Mouse (Mus musculus) ES-E14 (cell line): Measurements from ENCODE around the gene Smbd1. TPM values are rescaled to one million over a fixed set of nuclear protein-coding genes. Genes with fewer than 3 reads are reported as not detected.

Source experiments
- DNase-seq: peaks from one replicate; pipeline ENCODE4 v3.0.0-alpha.2; 2013; ENCODE audit warnings: low read depth, low spot score
- H3K27ac ChIP-seq: 2 replicates; pipeline ENCODE4 v1.5.1; 2012; ENCODE audit warnings: low read depth, mild to moderate bottlenecking, low read length, moderate library complexity, mixed read lengths; ENCODE audit not compliant: poor library complexity, insufficient read depth, severe bottlenecking
- H3K36me3 ChIP-seq: 2 replicates; pipeline ENCODE4 v1.6.1; 2012; ENCODE audit warnings: mild to moderate bottlenecking, low read length, moderate library complexity, mixed read lengths; ENCODE audit not compliant: control insufficient read depth, poor library complexity, insufficient read depth, severe bottlenecking
- H3K4me1 ChIP-seq, 2 experiments: fragments of 150-350 bp in 1 of 2; sonication (generic) in 1 of 2; 2 replicates each; pipeline ENCODE4 v1.6.1; 2012; ENCODE audit warnings: low read length in 2 of 2, mild to moderate bottlenecking in 1 of 2, mixed read lengths in 1 of 2; ENCODE audit not compliant: control insufficient read depth in 2 of 2, insufficient read depth in 2 of 2, poor library complexity in 1 of 2
- H3K4me3 ChIP-seq, 2 experiments: fragments of 150-350 bp in 1 of 2; sonication (generic) in 1 of 2; 2 replicates each; pipeline ENCODE4 v1.5.1; 2012; ENCODE audit warnings: low read length in 2 of 2, low read depth in 1 of 2, mild to moderate bottlenecking in 1 of 2, mixed read lengths in 1 of 2; ENCODE audit not compliant: insufficient read depth in 1 of 2, poor library complexity in 1 of 2, severe bottlenecking in 1 of 2
- H3K9ac ChIP-seq: 2 replicates; pipeline ENCODE4 v1.6.1; 2012; ENCODE audit warnings: low read depth, mild to moderate bottlenecking, low read length, mixed read lengths; ENCODE audit not compliant: poor library complexity, insufficient read depth, severe bottlenecking
- H3K9me3 ChIP-seq: fragments of 150-350 bp; sonication (generic); 2 replicates; pipeline ENCODE4 v1.6.1; 2012; ENCODE audit warnings: low read depth, mild to moderate bottlenecking, low read length; ENCODE audit not compliant: control insufficient read depth, insufficient read depth
- CHD2 ChIP-seq: IDR thresholded peaks from 2 replicates; pipeline ENCODE4 v1.6.1; 2014; ENCODE audit warnings: mild to moderate bottlenecking, low read depth, low read length, inconsistent platforms
- HCFC1 ChIP-seq: IDR thresholded peaks from 2 replicates; pipeline ENCODE4 v1.6.1; 2012; ENCODE audit warnings: low read length, inconsistent platforms, borderline replicate concordance; ENCODE audit not compliant: insufficient read depth
- MAFK ChIP-seq: IDR thresholded peaks from 2 replicates; pipeline ENCODE4 v1.6.1; 2014; ENCODE audit warnings: mild to moderate bottlenecking, low read depth, low read length, inconsistent platforms; ENCODE audit not compliant: insufficient read depth
- ZC3H11A ChIP-seq: IDR thresholded peaks from 2 replicates; pipeline ENCODE4 v1.6.1; 2012; ENCODE audit warnings: low read depth, mild to moderate bottlenecking, inconsistent platforms, low read length, borderline replicate concordance
- ZNF384 ChIP-seq: IDR thresholded peaks from 2 replicates; pipeline ENCODE4 v1.6.1; 2012; ENCODE audit warnings: low read depth, low read length, inconsistent platforms
- in situ Hi-C, 2 experiments: fragments of 600-800 bp; cut with MboI; formaldehyde crosslinking; loops; one replicate each; pipeline ENCODE4 v1.15.1; 2025; ENCODE audit warnings: low sequenced_read_pairs in 2 of 2, inconsistent platforms in 1 of 2; ENCODE audit not compliant: unreplicated experiment in 2 of 2
- total RNA-seq: library from RNA; depleted of rRNA; stranded (reverse); fragments of 300-350 nt; gene quantifications from 2 replicates; pipeline ENCODE4 v1.2.3, GENCODE M21; 2012

Gene Smbd1
- total RNA-seq, 1 experiment = 0.58 TPM

- DNase-seq = no peak
- in situ Hi-C loops = no loop called here
- Histone ChIP-seq H3K9ac (no peak overlapping the region), H3K27ac (no peak overlapping the region), H3K4me3 (no peak overlapping the region), H3K36me3 (peaks cover 3% of the 10 kb centered on the region; the same call in 1 of the 2 replicates), H3K4me1 (no peaks in the 10 kb centered on the region), H3K9me3 (no peaks in the 10 kb centered on the region)
- no peak for TF ChIP-seq HCFC1
- TF ChIP-seq MAFK = no peak
- no peak for TF ChIP-seq CHD2
- TF ChIP-seq ZNF384 = no peak
- TF ChIP-seq ZC3H11A = no peak
Observed at GRCm38 (mm10) chr16:32854050-32854571, 43.8 kb upstream of the Smbd1 start.

GRCm38 (mm10) chr16:32853492-32854049, 43.3 kb upstream of the Smbd1 start:
- no peak for DNase-seq
- Histone ChIP-seq H3K36me3 (peaks cover 3% of the 10 kb centered on the region; the same call in 1 of the 2 replicates), H3K9ac (no peak overlapping the region), H3K27ac (no peak overlapping the region), H3K9me3 (no peaks in the 10 kb centered on the region), H3K4me1 (no peaks in the 10 kb centered on the region), H3K4me3 (no peak overlapping the region)
- in situ Hi-C loops = no loop called here
- TF ChIP-seq MAFK = no peak
- TF ChIP-seq ZNF384 = no peak
- no peak for TF ChIP-seq ZC3H11A
- TF ChIP-seq HCFC1 = no peak
- TF ChIP-seq CHD2 = no peak

GRCm38 (mm10) chr16:32849042-32849830, 39.0 kb upstream of the Smbd1 start:
- H3K27ac ChIP-seq = no peak overlapping the region
- H3K36me3 ChIP-seq = peaks cover 14% of the 10 kb centered on the region; the same call in 1 of the 2 replicates
- in situ Hi-C loops = no loop called here
- no peaks in the 10 kb centered on the region for H3K4me1 ChIP-seq
- DNase-seq = no peak
- TF ChIP-seq ZC3H11A (no peak), ZNF384 (no peak), CHD2 (no peak), HCFC1 (no peak), MAFK (no peak)
- H3K9ac ChIP-seq = no peak overlapping the region
- no peak overlapping the region for H3K4me3 ChIP-seq
- no peaks in the 10 kb centered on the region for H3K9me3 ChIP-seq

DNA sequence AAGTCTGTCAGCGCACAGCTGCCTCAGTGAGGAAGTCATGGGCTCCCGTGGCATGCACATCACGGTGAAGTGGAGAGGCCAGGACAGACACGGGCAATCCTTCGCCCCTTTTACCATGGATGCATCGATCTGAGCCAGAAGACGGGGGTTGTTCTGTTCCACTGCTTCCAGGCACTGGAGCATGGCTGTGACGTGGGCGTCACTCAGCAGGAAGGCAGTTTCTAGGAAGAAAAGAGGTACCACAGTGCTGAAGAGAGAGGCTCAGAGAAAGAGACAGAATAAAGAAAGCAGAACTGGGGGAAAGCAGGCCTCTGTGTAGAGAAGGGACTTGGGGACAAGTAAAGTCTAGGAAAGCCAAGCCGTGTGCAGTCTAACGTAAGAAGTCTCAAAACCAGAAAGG, 36.8 kb upstream of the Smbd1 start:
- H3K9me3 ChIP-seq = no peaks in the 10 kb centered on the region
- in situ Hi-C loops = no loop called here
- peaks cover 18% of the 10 kb centered on the region for H3K36me3 ChIP-seq

More for the DNA sequence above, 36.8 kb upstream of the Smbd1 start:
- TF ChIP-seq MAFK = no peak
- TF ChIP-seq ZC3H11A = no peak
- no peak for TF ChIP-seq ZNF384
- no peak for TF ChIP-seq HCFC1
- Histone ChIP-seq H3K27ac (no peak overlapping the region), H3K4me1 (no peaks in the 10 kb centered on the region), H3K4me3 (no peak overlapping the region), H3K9ac (no peak overlapping the region)
- DNase-seq = no peak
